Comparison of ENCODE assay signal across 20 mouse cellular contexts in genomic region chr1:161979536-161979935, GRCm38 (mm10). TPM values are rescaled to one million over a fixed set of nuclear protein-coding genes. Genes with fewer than 3 reads are reported as not detected.
"Had no signal": no experiment of that assay in that cellular context is flagged by ENCODE, and none has a peak within 500 bp of the region (broad histone marks: within the 10 kb centered on the region; RNA-seq: fewer than 3 reads in every experiment).

Gene 4930558K02Rik, minus strand, starts transcription at chr1:161979636.

- H3K27me3 ChIP-seq: liver, embryonic 13.5 days; lung, embryonic 15.5 days; midbrain, embryonic 12.5 days had no signal

- H3K36me3 ChIP-seq: liver, embryonic 13.5 days; lung, embryonic 15.5 days; midbrain, embryonic 12.5 days had no signal

- H3K9me3 ChIP-seq: liver, embryonic 13.5 days; lung, embryonic 15.5 days; megakaryocyte, embryonic 14.5 days; midbrain, embryonic 12.5 days had no signal

- H3K4me2 ChIP-seq: liver, embryonic 13.5 days; lung, embryonic 15.5 days; midbrain, embryonic 12.5 days had no signal

- H3K27ac ChIP-seq: layer of hippocampus, adult 2 months; left cerebral cortex, adult 2 months; liver, embryonic 13.5 days; lung, embryonic 15.5 days; macrophage; midbrain, embryonic 12.5 days had no signal

- H3K4me3 ChIP-seq: layer of hippocampus, adult 2 months; left cerebral cortex, adult 2 months; liver, embryonic 13.5 days; lung, embryonic 15.5 days; megakaryocyte, embryonic 14.5 days; midbrain, embryonic 12.5 days had no signal

- H3K9ac ChIP-seq: liver, embryonic 13.5 days; liver, postnatal 0 days; lung, embryonic 15.5 days; midbrain, embryonic 12.5 days had no signal

- DNase-seq: kidney, adult 18-20 months; kidney, postnatal 10 days; kidney, postnatal 4 days; liver; liver, embryonic 13.5 days; liver, postnatal 0 days; lung, postnatal 14 days; right cerebral cortex, adult 18-20 months; thymus, postnatal 36 days had no signal

- ATAC-seq: liver, postnatal 0 days had no signal

RNA-seq across cellular contexts. Expression of gene 4930558K02Rik, which starts in this region (rescaled TPM):
- total RNA-seq: layer of hippocampus, adult 2 months; layer of hippocampus, postnatal 25 days; left cerebral cortex, adult 2 months; left cerebral cortex, postnatal 14 days; midbrain, postnatal 0 days had no signal
- polyA plus RNA-seq: kidney, embryonic 14.5 days; liver, embryonic 13.5 days; liver, postnatal 0 days; lung, embryonic 15.5 days; macrophage; midbrain, embryonic 12.5 days; stomach, embryonic 14.5 days had no signal
